Comparison of ENCODE assay signal across 8 mouse cellular contexts in the genomic region with DNA sequence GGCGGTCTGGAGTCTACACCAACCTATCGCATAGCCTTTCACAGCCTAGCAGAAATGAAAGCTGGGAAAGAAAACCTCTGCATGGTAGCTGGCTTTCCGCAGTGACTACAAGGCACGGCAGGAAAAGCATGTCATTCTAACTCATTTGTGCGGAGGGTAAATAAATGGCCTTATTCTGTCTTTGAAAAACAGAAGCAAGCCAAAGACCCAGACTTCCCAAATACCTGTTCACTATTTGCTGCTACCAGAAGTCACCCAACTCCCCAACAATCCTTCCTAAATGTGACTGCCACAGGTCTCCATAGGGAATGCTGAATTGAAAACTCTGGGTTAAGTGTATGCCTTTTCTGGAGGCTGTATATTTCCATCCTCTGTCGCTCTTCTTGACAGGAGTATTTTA.
DNase-seq lines count a peak whose midpoint lies in the region; ATAC-seq lines count a peak whose summit lies in the region.

No protein-coding gene starts in this region.

- intact Hi-C loops in heart, postnatal 14 days (cut with DNase I): no loop called here
- intact Hi-C loops in left cerebral cortex, postnatal 14 days (cut with DNase I): loop anchor here (10.0 kb wide), 2 partner anchors 143 to 883 kb away; a partner anchor contains a TSS

- no peak for ATAC-seq in heart, embryonic 14.5 days (ENCODE audit: insufficient number of reproducible peaks, insufficient read depth, low FRiP score, low read depth)
- ATAC-seq in intestine, embryonic 15.5 days: no peak
- ATAC-seq in neural tube, embryonic 11.5 days (ENCODE audit: insufficient read depth, low FRiP score, low TSS enrichment): no peak

- peak overlapping the region; percentile 79 for H3K9ac ChIP-seq in heart, embryonic 14.5 days (ENCODE audit: low read length)
- H3K9ac ChIP-seq in intestine, embryonic 15.5 days: 0 out of 2 replicates have a peak overlapping the region, but pooled peaks have one; percentile 57
- peak overlapping the region; percentile 70 for H3K9ac ChIP-seq in neural tube, embryonic 11.5 days (ENCODE audit: low read length)

- peak overlapping the region; percentile 77 for H3K4me2 ChIP-seq in heart, embryonic 14.5 days (ENCODE audit: low read length)
- H3K4me2 ChIP-seq in intestine, embryonic 15.5 days (replicated peaks): peak overlapping the region; percentile 64
- H3K4me2 ChIP-seq in neural tube, embryonic 11.5 days (ENCODE audit: low read depth): peak overlapping the region; percentile 53

- peak overlapping the region; percentile 72 to 96 for H3K27ac ChIP-seq in heart, embryonic 14.5 days (replicated peaks in 1 of 2; ENCODE audit: control insufficient read depth in 1 of 2, insufficient read depth in 1 of 2, low read depth in 2 of 2, low read length in 2 of 2)
- H3K27ac ChIP-seq in intestine, embryonic 15.5 days: no peak overlapping the region
- peak overlapping the region; percentile 93; the same call in 1 of the 2 replicates for H3K27ac ChIP-seq in neural tube, embryonic 11.5 days (ENCODE audit: low read depth, low read length)

- peak overlapping the region; percentile 20 to 71; a peak in 3 of 4 replicates for H3K4me3 ChIP-seq in heart, embryonic 14.5 days (ENCODE audit: control insufficient read depth in 1 of 2, insufficient read depth in 1 of 2, low read depth in 1 of 2, low read length in 2 of 2)
- H3K4me3 ChIP-seq in intestine, embryonic 15.5 days (replicated peaks): peak overlapping the region; percentile 53
- H3K4me3 ChIP-seq in neural tube, embryonic 11.5 days (ENCODE audit: low read depth, low read length): peak overlapping the region; percentile 34

- DNase-seq in heart, postnatal 14 days: no peak
- peak; percentile 54 for DNase-seq in embryo, embryonic 10.5 days (ENCODE audit: low spot score)
- peak; percentile 27 for DNase-seq in neural tube, embryonic 11.5 days (ENCODE audit: low spot score)
- no peak for DNase-seq in layer of hippocampus, postnatal 14 days (ENCODE audit: low spot score in 2 of 2)
- DNase-seq in left cerebral cortex, adult 8-10 months (ENCODE audit: low spot score in 2 of 2): no peak
- DNase-seq in left cerebral cortex, postnatal 14 days (ENCODE audit: low spot score in 2 of 2): no peak

- H3K9me3 ChIP-seq in heart, embryonic 14.5 days (ENCODE audit: control insufficient read depth, low read length): no peaks in the 10 kb centered on the region
- no peaks in the 10 kb centered on the region for H3K9me3 ChIP-seq in intestine, embryonic 15.5 days
- no peaks in the 10 kb centered on the region for H3K9me3 ChIP-seq in neural tube, embryonic 11.5 days (ENCODE audit: control insufficient read depth, low read length)

- WGBS in heart, embryonic 14.5 days: 26% methylated on average over 6 of the region's 6 CpGs
- WGBS in intestine, embryonic 15.5 days: 23% methylated on average over 6 of the region's 6 CpGs
- WGBS in neural tube, embryonic 11.5 days: 15% methylated on average over 6 of the region's 6 CpGs

- H3K4me1 ChIP-seq in heart, embryonic 14.5 days (ENCODE audit: control insufficient read depth in 2 of 2, insufficient read depth in 2 of 2, low read length in 2 of 2): peaks cover 0 to 10% of the 10 kb centered on the region in 2 experiments; a peak in 2 of 4 replicates
- 0 out of 2 replicates have a peak, but pooled peaks cover 3% of the 10 kb centered on the region for H3K4me1 ChIP-seq in intestine, embryonic 15.5 days (replicated peaks)
- peaks cover 4% of the 10 kb centered on the region; the same call in 1 of the 2 replicates for H3K4me1 ChIP-seq in neural tube, embryonic 11.5 days (ENCODE audit: control insufficient read depth, insufficient read depth, low read length)

- H3K27me3 ChIP-seq in heart, embryonic 14.5 days (ENCODE audit: control insufficient read depth, insufficient read depth, low read length): no peaks in the 10 kb centered on the region
- H3K27me3 ChIP-seq in intestine, embryonic 15.5 days (replicated peaks): no peaks in the 10 kb centered on the region
- no peaks in the 10 kb centered on the region for H3K27me3 ChIP-seq in neural tube, embryonic 11.5 days (ENCODE audit: control insufficient read depth, insufficient read depth, low read length)

- H3K36me3 ChIP-seq in heart, embryonic 14.5 days (ENCODE audit: control insufficient read depth, insufficient read depth, low read length): no peaks in the 10 kb centered on the region
- no peaks in the 10 kb centered on the region for H3K36me3 ChIP-seq in intestine, embryonic 15.5 days
- no peaks in the 10 kb centered on the region for H3K36me3 ChIP-seq in neural tube, embryonic 11.5 days (ENCODE audit: control insufficient read depth, insufficient read depth, low read length)

Comparison
In these comparisons a context has a peak if more than half of its experiments do, and no peak if none do; other contexts are left out.
1. DNase-seq: peak in embryo, embryonic 10.5 days (single experiment) and neural tube, embryonic 11.5 days (single experiment); none in heart, postnatal 14 days (0 of 2), layer of hippocampus, postnatal 14 days (0 of 2), left cerebral cortex, adult 8-10 months (0 of 2) and left cerebral cortex, postnatal 14 days (0 of 2).
2. Peak in every context shown above with its lines, with median percentiles within 50 percentile points of each other: H3K4me2 ChIP-seq, H3K4me3 ChIP-seq and H3K9ac ChIP-seq.